Mouse (Mus musculus) B cell, adult 2 months (primary cell): ENCODE data around the gene Fgfr2.
"Not testable (repeated sequence)": the region's sequence is repeated elsewhere in the genome, so short reads cannot be mapped to it uniquely, and the experiment has no call there.

Experiments used
- DNase-seq, 2 experiments: peaks; one replicate each; pipeline ENCODE4 v3.0.0; 2022

The Fgfr2 gene

GRCm38 (mm10) chr7:130593375-130594239 is 2529.5 kb downstream of the Fgfr2 start:
- not testable (repeated sequence) for DNase-seq

DNA sequence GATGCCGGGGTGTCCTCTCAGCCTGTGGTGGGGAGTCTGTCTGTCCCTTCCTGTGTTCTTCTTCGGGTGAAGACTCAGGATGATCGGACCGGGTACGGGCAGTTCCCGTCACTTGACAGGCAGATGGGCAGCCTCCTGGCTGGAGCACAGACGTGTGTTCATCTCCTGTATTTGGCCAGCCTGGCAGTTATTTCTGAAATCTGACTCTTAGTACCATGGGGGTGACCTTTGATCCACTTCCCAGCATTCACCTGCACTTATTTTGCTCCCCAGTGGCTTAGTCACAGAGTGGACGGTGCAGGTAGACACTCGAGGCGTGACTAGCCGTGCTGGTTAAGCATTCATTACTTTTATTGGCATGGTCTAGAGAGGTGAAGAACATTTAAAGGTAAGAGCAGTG is 2530.2 kb downstream of the Fgfr2 start:
- not testable (repeated sequence) for DNase-seq

- DNase-seq: no peak
These were observed 2532.2 kb downstream of the Fgfr2 start for GRCm38 (mm10) chr7:130590845-130591437.

DNA sequence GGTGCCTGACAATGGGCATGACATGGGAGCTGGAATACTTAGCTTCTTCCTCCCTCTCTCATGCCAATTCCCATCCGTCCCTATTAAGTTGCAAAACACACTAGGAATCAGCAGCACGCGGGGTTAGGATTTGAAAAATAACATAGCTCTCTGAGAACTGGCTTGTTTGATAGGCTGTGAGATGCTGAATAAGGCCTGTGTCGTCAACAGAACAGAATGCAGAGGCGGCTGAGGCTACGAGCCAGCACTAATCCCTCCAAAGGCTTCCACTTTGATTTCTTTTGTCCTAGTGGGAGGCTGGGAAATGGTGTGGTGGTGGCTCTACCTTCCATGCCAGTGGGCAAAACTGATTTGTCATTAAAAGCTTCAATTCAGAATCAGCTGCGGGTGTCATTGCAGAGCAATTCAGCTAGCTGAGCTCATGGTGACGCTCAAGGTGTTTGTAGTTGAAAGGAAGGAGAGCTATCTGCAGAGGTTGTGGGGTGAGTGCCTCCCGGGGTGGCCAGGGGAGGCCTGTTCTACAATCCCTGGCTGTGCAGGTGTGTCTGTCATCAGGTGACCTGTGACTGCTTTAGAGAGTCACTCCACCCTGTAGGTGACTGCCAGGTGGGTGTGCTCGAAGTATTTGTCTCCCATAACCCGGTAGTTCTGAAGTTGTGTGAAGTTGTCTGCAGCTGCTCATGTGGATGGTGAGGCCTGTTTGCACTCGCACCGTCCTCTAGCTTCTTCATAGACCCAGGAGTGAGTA is 2532.9 kb downstream of the Fgfr2 start:
- no peak for DNase-seq

- DNase-seq: no peak
These were observed 2536.6 kb downstream of the Fgfr2 start for GRCm38 (mm10) chr7:130586521-130587072.

DNA sequence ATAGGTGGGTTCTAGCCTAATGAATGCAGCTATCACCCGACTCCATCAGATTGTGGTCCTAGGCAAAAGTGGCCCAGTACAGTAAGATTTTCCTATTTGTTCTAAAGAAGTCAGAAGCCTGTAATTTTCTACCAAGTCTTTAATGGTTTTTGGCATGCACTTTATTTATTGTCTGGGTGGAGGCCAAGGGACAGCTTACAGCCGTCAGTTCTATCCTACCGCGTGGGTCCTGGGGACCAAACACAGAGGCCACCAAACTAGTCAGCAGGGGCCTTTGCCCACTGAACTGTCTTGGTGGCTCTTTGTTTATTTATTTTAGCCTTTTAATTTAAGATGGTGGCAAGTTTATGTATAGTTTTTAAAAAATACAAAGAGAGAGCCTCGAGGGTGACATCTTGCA is 2544.5 kb downstream of the Fgfr2 start:
- DNase-seq: no peak

DNA sequence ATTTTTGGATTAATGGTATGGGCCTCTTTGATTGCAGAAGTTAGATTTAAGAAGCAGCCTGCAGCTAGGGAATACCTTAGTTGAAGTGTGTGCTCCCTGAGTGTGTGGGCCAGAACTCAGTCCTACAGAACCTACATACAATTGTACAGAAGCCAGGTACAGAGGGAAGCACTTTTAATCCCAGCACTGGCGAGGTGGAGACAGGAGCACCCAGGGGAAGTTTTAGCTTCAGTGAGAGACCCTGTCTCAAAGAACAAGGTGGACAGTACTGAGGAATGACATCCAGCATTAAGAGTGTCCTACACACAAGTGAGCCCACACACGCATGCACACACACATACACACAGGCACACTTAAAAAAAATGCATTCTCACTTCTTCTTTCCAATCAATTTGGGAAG is 2545.1 kb downstream of the Fgfr2 start:
- no peak for DNase-seq

DNA sequence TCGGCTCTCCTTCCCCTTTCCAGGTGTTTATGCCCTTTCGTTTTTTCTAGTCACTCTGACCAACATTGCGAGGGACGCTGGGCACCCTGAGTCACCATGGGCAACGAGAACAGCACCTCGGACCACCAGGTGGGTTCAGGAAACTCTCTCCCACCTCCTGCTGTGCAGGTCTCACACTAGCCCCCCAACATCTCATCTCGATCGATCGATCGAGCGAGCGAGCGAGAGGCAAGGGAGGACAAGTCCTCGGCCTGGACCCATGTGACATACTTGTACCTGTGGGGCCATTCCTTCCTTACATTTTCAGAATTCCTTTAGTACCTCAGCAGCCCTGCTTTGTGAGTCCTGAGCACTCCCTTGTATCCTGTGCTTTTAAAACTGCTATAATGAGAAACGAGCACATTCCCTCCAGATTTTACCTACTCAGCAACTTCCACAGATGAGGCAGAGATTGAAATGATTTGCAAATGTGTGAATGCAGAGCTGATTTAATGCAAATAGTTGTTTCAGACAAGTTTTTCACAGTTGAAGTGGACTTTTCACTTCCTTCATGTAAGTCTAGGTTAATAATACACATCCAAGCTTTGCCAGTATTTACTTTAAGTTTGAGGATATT is 2545.7 kb downstream of the Fgfr2 start, which contains the start of gene Tacc2:
TSS of gene Tacc2 (plus strand) at position 51 of the 616 bp plus-strand sequence.
- DNase-seq: no peak

GRCm38 (mm10) chr7:130576981-130577380 is 2546.2 kb downstream of the Fgfr2 start:
- no peak for DNase-seq

DNA sequence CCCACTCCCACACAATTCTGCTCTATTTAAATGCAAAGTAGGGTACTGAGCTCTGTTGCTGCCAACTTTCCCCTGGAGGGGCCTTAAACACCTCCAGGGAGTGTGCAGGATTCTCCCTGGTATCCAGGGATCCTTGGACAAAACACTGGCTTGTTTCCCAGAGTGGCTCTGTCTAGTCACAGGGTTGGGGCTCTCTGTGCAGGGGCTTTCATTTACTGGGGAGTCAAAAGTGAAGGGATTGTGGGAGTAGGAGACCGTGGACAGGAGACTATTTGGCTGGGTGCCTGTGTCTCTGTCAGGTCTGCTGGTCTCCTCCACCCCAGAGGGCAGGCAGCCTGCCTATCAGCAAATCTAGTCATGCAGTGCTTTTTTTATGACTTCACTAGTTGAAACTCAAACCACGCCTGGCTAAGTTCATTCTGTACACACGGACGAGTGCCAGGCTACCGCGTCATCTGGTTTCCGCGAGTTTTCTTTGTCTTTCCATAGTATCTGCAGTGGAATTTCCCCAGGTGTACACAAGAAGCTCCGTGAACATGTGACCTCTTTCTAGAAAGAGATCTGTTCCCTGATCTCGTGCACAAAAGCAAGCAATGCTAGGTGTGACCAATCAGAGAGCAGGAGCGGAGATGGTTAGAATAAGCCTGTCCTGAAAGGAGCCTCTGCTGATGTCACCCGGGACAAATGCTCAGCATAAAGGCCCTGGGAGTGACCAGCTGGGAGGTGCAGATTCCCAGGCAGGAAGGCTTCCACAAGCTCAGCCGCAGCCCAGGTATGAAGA is 2548.7 kb downstream of the Fgfr2 start:
- DNase-seq: no peak

- DNase-seq: no peak
These were observed 2549.4 kb downstream of the Fgfr2 start for GRCm38 (mm10) chr7:130573746-130574145.

GRCm38 (mm10) chr7:130572821-130573220 is 2550.3 kb downstream of the Fgfr2 start, which contains the start of gene Nsmce4a:
TSS of gene Nsmce4a (minus strand) at chr7:130573118.
- DNase-seq: no peak

- no peak for DNase-seq
These were observed 2552.7 kb downstream of the Fgfr2 start for GRCm38 (mm10) chr7:130570472-130570871.

- no peak for DNase-seq
These were observed 2554.2 kb downstream of the Fgfr2 start for GRCm38 (mm10) chr7:130568783-130569436.

DNA sequence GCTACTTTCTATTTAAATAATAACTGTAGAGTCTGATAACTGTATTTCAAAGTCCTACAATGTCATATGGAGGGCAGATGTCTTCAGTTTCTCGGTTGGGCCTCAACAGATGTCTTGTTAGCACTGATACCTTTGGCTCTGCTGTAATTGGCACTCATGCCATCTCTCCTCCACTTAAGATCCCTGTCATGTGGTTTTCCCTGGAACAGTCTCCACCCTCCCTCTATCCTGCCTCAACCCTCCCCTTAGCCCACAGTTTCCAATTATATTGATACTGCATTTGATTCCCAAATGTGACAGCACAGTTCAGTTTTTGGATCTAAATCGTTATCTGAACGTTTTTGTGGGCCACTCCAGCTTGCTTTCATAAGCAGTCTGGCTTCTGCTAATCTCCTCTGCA is 2558.6 kb downstream of the Fgfr2 start:
- no peak for DNase-seq

- DNase-seq: no peak
These were observed 2559.3 kb downstream of the Fgfr2 start for GRCm38 (mm10) chr7:130563880-130564279.

GRCm38 (mm10) chr7:130563276-130563675 is 2559.9 kb downstream of the Fgfr2 start:
- no peak for DNase-seq

GRCm38 (mm10) chr7:130560933-130561332 is 2562.2 kb downstream of the Fgfr2 start:
- DNase-seq: no peak

- no peak for DNase-seq
These were observed 2564.6 kb downstream of the Fgfr2 start for GRCm38 (mm10) chr7:130558592-130558991.

- DNase-seq: no peak
These were observed 2567.6 kb downstream of the Fgfr2 start for GRCm38 (mm10) chr7:130555597-130555996.

DNA sequence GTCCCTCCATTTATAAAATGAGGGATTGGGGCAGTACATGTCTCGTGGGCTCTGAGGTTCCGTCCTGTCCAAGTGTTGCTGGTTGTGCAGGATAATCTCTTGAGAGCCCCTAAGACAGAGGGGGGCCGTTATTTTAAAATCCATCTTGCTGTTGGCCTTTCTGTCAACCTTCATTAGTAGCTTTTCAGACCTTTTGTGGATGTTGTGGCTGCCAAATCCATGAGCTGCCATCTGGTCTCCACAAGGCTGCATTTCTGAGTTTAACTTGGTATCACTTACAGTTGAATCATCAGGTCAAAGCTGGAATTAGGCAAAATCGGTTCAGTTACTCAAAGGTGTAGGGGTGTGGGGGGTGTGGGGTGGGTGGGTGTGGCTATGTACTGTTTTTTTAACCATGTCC is 2569.8 kb downstream of the Fgfr2 start:
- no peak for DNase-seq
